Mouse (Mus musculus) liver, embryonic 14.5 days (tissue): ENCODE results near the gene March11.

Experiments
- CTCF ChIP-seq: IDR thresholded peaks from 2 replicates; pipeline ENCODE4 v1.5.1; 2016; ENCODE audit warnings: antibody characterized with exemption, low read depth, control low read depth
- EP300 ChIP-seq: IDR thresholded peaks from 2 replicates; pipeline ENCODE4 v1.6.1; 2016; ENCODE audit warnings: antibody characterized with exemption, low read depth

DNA sequence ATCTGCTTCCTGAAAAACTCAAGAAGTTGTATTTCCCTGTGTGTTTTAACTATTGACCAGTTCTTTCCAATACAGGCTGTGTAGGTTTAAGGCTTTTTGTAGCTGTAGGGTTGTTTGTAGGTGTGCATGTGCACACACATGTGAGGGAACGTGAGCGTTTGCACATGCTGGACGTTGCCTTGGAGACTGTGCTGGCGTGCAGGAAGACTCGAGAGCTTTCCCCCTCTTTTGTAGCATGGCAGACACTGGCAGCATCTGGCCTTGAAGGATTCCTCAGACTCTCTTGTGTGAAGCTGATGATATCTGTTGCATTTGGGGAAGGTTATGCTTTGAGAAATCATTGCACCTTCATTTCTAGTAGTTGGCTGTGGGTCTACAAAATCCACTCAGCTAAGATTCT lies 35.5 kb downstream of the March11 start:
- TF ChIP-seq CTCF, result no peak
- no peak for TF ChIP-seq EP300
